Mouse (Mus musculus): Measurements from ENCODE around the gene Mapkbp1. TPM values are rescaled to one million over a fixed set of nuclear protein-coding genes. Genes with fewer than 3 reads are reported as not detected.

The Mapkbp1 gene
- polyA plus RNA-seq (2015; fragmentation: Nextera tagmentation; extraction: Ambion mirVana), result 2.6 and 3.0 TPM in 2 replicates

DNA sequence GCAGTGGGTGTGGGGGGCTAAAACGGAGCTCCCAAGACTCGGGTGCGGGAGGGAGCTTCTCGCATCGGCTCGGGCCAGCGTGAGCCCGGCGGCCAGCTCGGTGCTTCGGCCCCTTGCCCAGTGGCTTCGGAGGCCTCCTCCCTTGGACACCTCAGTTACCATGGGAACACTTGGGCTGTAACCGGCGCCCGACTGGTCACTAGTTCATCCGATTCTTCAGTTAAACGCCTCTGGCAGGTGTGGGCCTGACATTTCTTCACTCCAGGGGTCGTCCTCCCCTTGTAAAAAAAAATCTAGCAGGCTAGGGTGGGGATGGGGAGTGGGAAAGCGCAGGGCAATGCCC lies at the start of gene Mapkbp1:
Mapkbp1 (plus strand) TSS at position 163 of the 343 bp plus-strand sequence.
- H3K9me3 ChIP-seq, result no peaks in the 10 kb centered on the region
- H3K9ac ChIP-seq, result peak within 1 kb of the TSS; percentile 74
- peak; percentile 79 for ATAC-seq (ENCODE audit: borderline replicate concordance, extremely low read depth, low FRiP score, low TSS enrichment)
- H3K4me3 ChIP-seq, result peak within 1 kb of the TSS; percentile 76
- peaks cover 24% of the 10 kb centered on the region for H3K4me1 ChIP-seq
- peak within 1 kb of the TSS; percentile 60 for H3K4me2 ChIP-seq
- 0% methylated on average over 19 of the region's 19 CpGs for WGBS
- H3K36me3 ChIP-seq, result 0 out of 2 replicates have a peak, but pooled peaks cover 3% of the 10 kb centered on the region
- no peaks in the 10 kb centered on the region for H3K27me3 ChIP-seq
- peak within 1 kb of the TSS; percentile 62 for H3K27ac ChIP-seq

GRCm38 (mm10) chr2:119970571-119970970 lies 1.9 kb upstream of the Mapkbp1 start:
- ATAC-seq (ENCODE audit: borderline replicate concordance, extremely low read depth, low FRiP score, low TSS enrichment), result no peak
- no peaks in the 10 kb centered on the region for H3K9me3 ChIP-seq
- no peak overlapping the region for H3K4me3 ChIP-seq
- H3K27ac ChIP-seq, result no peak overlapping the region
- peaks cover 24% of the 10 kb centered on the region for H3K4me1 ChIP-seq
- H3K4me2 ChIP-seq, result no peak overlapping the region
- no peaks in the 10 kb centered on the region for H3K27me3 ChIP-seq
- no peak overlapping the region for H3K9ac ChIP-seq
- 43% methylated on average over 9 of the region's 9 CpGs for WGBS
- 0 out of 2 replicates have a peak, but pooled peaks cover 10% of the 10 kb centered on the region for H3K36me3 ChIP-seq

DNA sequence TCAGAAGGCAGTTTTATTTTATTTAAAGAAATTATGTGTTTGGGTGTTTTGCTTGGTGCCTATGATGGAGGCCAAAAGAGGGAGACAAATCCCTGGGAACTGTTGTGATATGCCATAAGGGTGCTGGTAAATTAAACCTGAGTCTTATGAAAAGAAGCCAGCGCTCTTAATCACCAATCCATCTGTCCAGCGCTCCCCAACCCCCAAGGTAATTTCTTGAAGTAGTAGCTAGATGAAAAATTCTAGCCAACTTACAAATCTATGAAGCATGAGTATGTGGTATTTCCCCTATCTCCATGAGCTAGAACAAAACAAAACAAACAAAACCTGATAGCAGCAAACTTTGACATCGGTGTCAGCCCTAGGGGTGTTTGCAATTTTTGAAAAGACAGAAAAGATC lies 1.2 kb upstream of the Mapkbp1 start:
- peak overlapping the region; percentile 48 for H3K27ac ChIP-seq
- H3K9ac ChIP-seq, result no peak overlapping the region
- H3K4me1 ChIP-seq, result peaks cover 24% of the 10 kb centered on the region
- no peak for ATAC-seq (ENCODE audit: borderline replicate concordance, extremely low read depth, low FRiP score, low TSS enrichment)
- H3K27me3 ChIP-seq, result no peaks in the 10 kb centered on the region
- no peak overlapping the region for H3K4me3 ChIP-seq
- no peaks in the 10 kb centered on the region for H3K9me3 ChIP-seq
- 0 out of 2 replicates have a peak, but pooled peaks cover 8% of the 10 kb centered on the region for H3K36me3 ChIP-seq
- 77% methylated on average over 3 of the region's 3 CpGs for WGBS
- H3K4me2 ChIP-seq, result peak overlapping the region; percentile 60

DNA sequence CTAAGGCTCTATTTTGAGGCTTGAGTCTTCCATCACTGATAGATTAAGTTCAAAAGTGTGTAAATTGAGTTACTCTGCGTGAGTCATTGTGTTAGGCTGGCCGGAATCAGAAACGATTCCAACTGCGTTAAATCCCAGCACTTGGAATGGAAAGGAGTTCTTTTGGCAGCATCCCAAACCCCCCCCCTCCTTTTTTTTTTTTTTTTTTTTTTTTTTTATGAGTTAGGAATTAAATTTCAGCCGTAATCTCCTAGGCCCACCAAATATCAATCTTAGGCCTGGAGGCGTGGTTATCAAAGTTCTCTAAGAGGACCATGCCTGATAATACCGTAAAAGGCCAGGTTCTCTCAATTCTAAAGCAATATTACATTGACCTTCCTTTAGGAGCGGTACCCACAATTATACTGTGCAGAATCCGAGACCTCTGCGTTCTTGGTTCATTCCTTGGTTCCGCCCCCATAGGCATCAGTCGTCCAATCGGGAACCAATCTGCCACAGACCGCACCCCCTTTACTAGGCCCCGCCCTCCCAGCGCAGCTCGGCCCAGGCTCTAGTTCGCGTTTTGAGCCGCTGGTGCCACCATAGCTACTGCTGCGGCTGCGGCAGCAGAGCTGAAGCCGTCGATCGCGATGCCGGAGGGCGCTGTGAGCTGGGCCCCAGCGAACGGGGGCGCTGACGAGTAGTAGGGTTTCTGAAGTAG lies 512 bp upstream of the Mapkbp1 start:
- WGBS, result under 1% methylated on average over 32 of the region's 32 CpGs
- Histone ChIP-seq H3K27ac (peak overlapping the region; percentile 62), H3K9ac (peak overlapping the region; percentile 74), H3K4me2 (peak overlapping the region; percentile 60), H3K4me3 (peak overlapping the region; percentile 76), H3K27me3 (no peaks in the 10 kb centered on the region), H3K36me3 (0 out of 2 replicates have a peak, but pooled peaks cover 3% of the 10 kb centered on the region), H3K4me1 (peaks cover 24% of the 10 kb centered on the region), H3K9me3 (no peaks in the 10 kb centered on the region)
- ATAC-seq (ENCODE audit: borderline replicate concordance, extremely low read depth, low FRiP score, low TSS enrichment), result peak; percentile 99

GRCm38 (mm10) chr2:119980343-119980986 lies 8.0 kb downstream of the Mapkbp1 start:
- H3K4me2 ChIP-seq, result no peak overlapping the region
- H3K9ac ChIP-seq, result no peak overlapping the region
- no peaks in the 10 kb centered on the region for H3K27me3 ChIP-seq
- no peaks in the 10 kb centered on the region for H3K4me1 ChIP-seq
- no peaks in the 10 kb centered on the region for H3K9me3 ChIP-seq
- no peak overlapping the region for H3K27ac ChIP-seq
- WGBS, result 69% methylated on average over 7 of the region's 7 CpGs
- H3K36me3 ChIP-seq, result no peaks in the 10 kb centered on the region; the same call in 1 of the 2 replicates
- H3K4me3 ChIP-seq, result no peak overlapping the region
- no peak for ATAC-seq (ENCODE audit: borderline replicate concordance, extremely low read depth, low FRiP score, low TSS enrichment)

DNA sequence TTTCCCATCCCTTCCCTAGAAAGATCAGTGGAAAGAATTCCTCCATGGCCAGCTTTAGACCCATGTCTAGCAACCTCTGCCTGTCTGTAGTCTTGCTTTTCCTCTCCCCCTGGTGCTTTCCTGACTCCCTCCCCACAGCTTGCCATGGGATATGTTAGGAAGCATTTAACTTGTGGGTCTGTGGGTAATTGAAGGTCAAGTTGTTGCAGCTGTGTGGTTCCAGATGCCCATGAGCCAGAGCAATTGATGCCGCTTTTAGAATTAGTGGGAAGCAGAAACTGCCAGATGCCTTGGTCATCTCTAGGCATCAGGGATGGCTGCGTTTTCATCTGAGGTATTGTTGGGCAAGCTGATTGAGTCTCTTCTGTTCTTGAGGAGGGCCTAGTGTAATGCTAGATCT lies 9.1 kb downstream of the Mapkbp1 start:
- 88% methylated on average over 2 of the region's 2 CpGs for WGBS
- H3K27ac ChIP-seq, result no peak overlapping the region
- H3K9me3 ChIP-seq, result no peaks in the 10 kb centered on the region
- no peaks in the 10 kb centered on the region for H3K27me3 ChIP-seq
- no peak for ATAC-seq (ENCODE audit: borderline replicate concordance, extremely low read depth, low FRiP score, low TSS enrichment)
- H3K9ac ChIP-seq, result no peak overlapping the region
- H3K4me3 ChIP-seq, result no peak overlapping the region
- H3K36me3 ChIP-seq, result no peaks in the 10 kb centered on the region; the same call in 1 of the 2 replicates
- H3K4me2 ChIP-seq, result no peak overlapping the region
- H3K4me1 ChIP-seq, result no peaks in the 10 kb centered on the region

GRCm38 (mm10) chr2:119985871-119986270 lies 13.4 kb downstream of the Mapkbp1 start:
- H3K9ac ChIP-seq, result no peak overlapping the region
- ATAC-seq (ENCODE audit: borderline replicate concordance, extremely low read depth, low FRiP score, low TSS enrichment), result peak; percentile 67
- H3K4me2 ChIP-seq, result no peak overlapping the region
- H3K36me3 ChIP-seq, result no peaks in the 10 kb centered on the region; the same call in 1 of the 2 replicates
- peak overlapping the region; percentile 51 for H3K27ac ChIP-seq
- H3K4me3 ChIP-seq, result no peak overlapping the region
- H3K4me1 ChIP-seq, result no peaks in the 10 kb centered on the region
- no peaks in the 10 kb centered on the region for H3K27me3 ChIP-seq
- 49% methylated on average over 8 of the region's 8 CpGs for WGBS
- H3K9me3 ChIP-seq, result no peaks in the 10 kb centered on the region

GRCm38 (mm10) chr2:119986369-119986768 lies 13.9 kb downstream of the Mapkbp1 start:
- H3K4me2 ChIP-seq, result no peak overlapping the region
- H3K36me3 ChIP-seq, result no peaks in the 10 kb centered on the region; the same call in 1 of the 2 replicates
- WGBS, result 60% methylated on average over 6 of the region's 6 CpGs
- H3K4me1 ChIP-seq, result no peaks in the 10 kb centered on the region
- no peak overlapping the region for H3K4me3 ChIP-seq
- H3K27me3 ChIP-seq, result no peaks in the 10 kb centered on the region
- ATAC-seq (ENCODE audit: borderline replicate concordance, extremely low read depth, low FRiP score, low TSS enrichment), result no peak
- no peak overlapping the region for H3K9ac ChIP-seq
- peak overlapping the region; percentile 51 for H3K27ac ChIP-seq
- no peaks in the 10 kb centered on the region for H3K9me3 ChIP-seq

DNA sequence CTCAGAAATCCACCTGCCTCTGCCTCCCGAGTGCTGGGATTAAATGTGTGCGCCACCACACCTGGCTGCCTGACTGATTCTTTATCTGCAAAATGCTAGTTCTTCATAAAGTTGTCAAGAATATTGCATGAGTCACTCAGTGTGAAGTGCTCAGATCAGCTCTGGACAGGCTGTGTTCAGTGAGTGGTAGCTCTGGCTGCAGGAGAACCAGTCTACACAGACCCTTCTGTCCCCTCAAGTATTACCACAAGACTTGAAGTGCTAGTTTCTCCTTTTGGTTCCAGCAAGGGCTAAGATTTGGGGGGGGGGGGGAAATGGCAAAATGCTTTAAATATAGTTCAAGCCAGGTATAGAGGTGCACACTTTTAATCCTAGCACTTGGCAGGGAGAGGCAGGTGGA lies 14.9 kb downstream of the Mapkbp1 start:
- Histone ChIP-seq H3K9me3 (no peaks in the 10 kb centered on the region), H3K27ac (no peak overlapping the region), H3K27me3 (no peaks in the 10 kb centered on the region), H3K36me3 (no peaks in the 10 kb centered on the region; the same call in 1 of the 2 replicates), H3K9ac (no peak overlapping the region), H3K4me1 (no peaks in the 10 kb centered on the region), H3K4me2 (no peak overlapping the region), H3K4me3 (no peak overlapping the region)
- 92% methylated on average over 2 of the region's 2 CpGs for WGBS
- no peak for ATAC-seq (ENCODE audit: borderline replicate concordance, extremely low read depth, low FRiP score, low TSS enrichment)

DNA sequence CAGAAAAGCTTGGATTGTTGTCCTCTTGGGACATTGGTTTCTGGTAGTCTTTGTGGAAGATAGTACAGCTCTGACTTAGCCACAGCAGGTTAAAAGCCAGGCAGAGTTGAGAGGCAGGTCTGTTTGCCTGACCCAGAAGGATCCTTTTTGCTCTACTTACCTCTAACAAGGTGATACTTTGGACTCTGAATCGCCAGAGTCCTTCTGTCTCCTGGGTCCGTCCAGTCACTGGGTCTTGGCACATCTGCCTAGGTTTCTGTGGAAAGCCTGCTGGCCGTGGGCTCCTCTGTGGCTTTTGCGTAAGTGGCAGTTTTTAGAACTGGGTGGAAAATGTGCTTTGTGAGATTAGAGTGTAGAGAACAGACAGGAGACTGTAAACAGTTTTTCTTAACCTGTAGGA lies 16.5 kb downstream of the Mapkbp1 start:
- Histone ChIP-seq H3K9ac (no peak overlapping the region), H3K27ac (no peak overlapping the region), H3K36me3 (no peaks in the 10 kb centered on the region; the same call in 1 of the 2 replicates), H3K27me3 (no peaks in the 10 kb centered on the region), H3K9me3 (no peaks in the 10 kb centered on the region), H3K4me3 (no peak overlapping the region), H3K4me2 (no peak overlapping the region), H3K4me1 (no peaks in the 10 kb centered on the region)
- WGBS, result 83% methylated on average over 4 of the region's 4 CpGs
- no peak for ATAC-seq (ENCODE audit: borderline replicate concordance, extremely low read depth, low FRiP score, low TSS enrichment)

DNA sequence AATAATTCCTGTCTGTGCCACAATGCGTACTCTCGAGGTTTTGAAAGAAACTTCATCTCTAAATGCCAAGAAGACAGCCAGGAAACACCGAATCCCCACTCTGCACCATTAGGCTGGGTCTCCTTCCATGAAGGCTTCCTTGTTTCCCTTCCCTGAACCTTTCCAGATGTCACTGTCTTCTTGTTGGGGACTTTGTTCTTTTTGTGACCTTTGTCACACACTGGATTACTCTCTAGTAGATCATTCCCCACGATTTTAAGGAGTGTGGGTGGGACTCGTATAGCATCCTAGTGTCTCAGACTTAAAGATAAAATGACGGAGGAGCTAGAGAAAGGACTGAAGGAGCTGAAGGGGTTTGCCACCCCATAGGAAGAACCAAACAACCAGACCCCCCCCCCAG lies 18.4 kb downstream of the Mapkbp1 start:
- 78% methylated on average over 6 of the region's 6 CpGs for WGBS
- Histone ChIP-seq H3K4me3 (no peak overlapping the region), H3K36me3 (no peaks in the 10 kb centered on the region; the same call in 1 of the 2 replicates), H3K4me2 (no peak overlapping the region), H3K9ac (no peak overlapping the region), H3K9me3 (no peaks in the 10 kb centered on the region), H3K4me1 (peaks cover 14% of the 10 kb centered on the region), H3K27me3 (no peaks in the 10 kb centered on the region), H3K27ac (no peak overlapping the region)
- ATAC-seq (ENCODE audit: borderline replicate concordance, extremely low read depth, low FRiP score, low TSS enrichment), result no peak

DNA sequence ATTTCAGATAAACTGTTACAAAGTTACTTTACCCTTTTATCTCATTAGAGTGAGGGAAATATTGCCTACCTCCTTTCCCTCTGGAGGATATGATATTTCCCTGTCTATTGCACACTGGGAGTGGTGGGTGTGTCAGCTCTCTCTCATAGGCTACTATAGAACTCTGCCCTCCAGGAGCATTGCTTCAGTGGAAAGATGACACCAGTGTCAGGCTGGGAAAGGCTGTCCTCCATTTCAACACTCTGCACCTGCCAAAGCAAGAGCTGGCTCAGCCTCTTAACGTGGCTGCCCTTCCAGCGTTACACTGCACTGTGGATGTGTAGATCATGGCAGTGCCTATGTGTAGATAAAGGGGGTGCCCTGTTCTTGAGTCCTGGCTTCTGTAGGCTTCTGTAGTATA lies 19.9 kb downstream of the Mapkbp1 start:
- Histone ChIP-seq H3K9me3 (no peaks in the 10 kb centered on the region), H3K9ac (no peak overlapping the region), H3K27ac (no peak overlapping the region), H3K4me2 (no peak overlapping the region), H3K27me3 (no peaks in the 10 kb centered on the region), H3K4me3 (no peak overlapping the region), H3K36me3 (no peaks in the 10 kb centered on the region; the same call in 1 of the 2 replicates), H3K4me1 (peaks cover 20% of the 10 kb centered on the region)
- ATAC-seq (ENCODE audit: borderline replicate concordance, extremely low read depth, low FRiP score, low TSS enrichment), result no peak
- WGBS, result 71% methylated on average over 2 of the region's 2 CpGs
